Comparison of ENCODE assay signal across 14 mouse cellular contexts in the genomic region with DNA sequence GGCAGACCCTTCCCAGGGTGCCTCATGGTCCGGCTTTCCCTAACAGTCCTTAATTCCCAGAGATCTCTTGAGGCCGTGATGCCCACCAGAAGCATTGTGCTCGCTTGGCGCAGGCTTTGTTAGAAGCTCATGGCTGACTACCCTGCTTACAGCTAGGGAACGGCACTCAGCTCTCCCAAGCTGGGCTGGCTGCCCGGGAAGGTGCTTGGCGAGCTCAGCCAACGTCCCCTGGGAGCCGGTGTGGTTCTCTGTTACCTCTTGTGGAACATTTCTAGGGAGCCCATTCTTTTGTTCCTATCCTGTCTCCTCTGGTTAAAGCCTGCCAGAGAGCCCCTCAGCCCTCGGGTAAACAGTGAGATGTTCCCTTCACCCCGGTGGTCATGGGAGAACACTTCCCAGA. TPM values are rescaled to one million over a fixed set of nuclear protein-coding genes. Genes with fewer than 3 reads are reported as not detected.
DNase-seq lines count a peak whose midpoint lies in the region.
"Had no signal": no experiment of that assay in that cellular context is flagged by ENCODE, and none has a peak within 500 bp of the region (broad histone marks: within the 10 kb centered on the region; RNA-seq: fewer than 3 reads in every experiment).

No protein-coding gene starts in this region.

- DNase-seq in adrenal gland, postnatal 14 days = peak; percentile 71
- no peak for DNase-seq in adrenal gland, adult 18-20 months (ENCODE audit: low spot score in 2 of 2)
- DNase-seq in heart, adult 18-20 months = peak; percentile 22 to 28
- no peak for DNase-seq in heart, postnatal 25 days (ENCODE audit: low spot score)
- DNase-seq in layer of hippocampus, postnatal 10 days (ENCODE audit: low spot score in 2 of 2) = peak; percentile 20 to 38
- DNase-seq in layer of hippocampus, adult 9-11 months = no peak
- peak; percentile 46 for DNase-seq in 3134 (ENCODE audit: extremely low read depth, insufficient read length, low spot score)
- DNase-seq in thymus, postnatal 4 days = no peak
- DNase-seq: cerebellum, adult 11 months; gastrocnemius, postnatal 14 days; kidney, adult 2 months; lung, postnatal 4 days; spleen, adult 18-20 months; thymus, postnatal 25 days had no signal

- intact Hi-C loops in heart, postnatal 25 days (cut with DNase I) = no loop called here

RNA-seq across cellular contexts. Expression of gene Cmip, which starts 44.8 kb away (rescaled TPM):
- 94.6 and 96.2 TPM in 2 replicates for total RNA-seq in adrenal gland, postnatal 14 days (2021)
- 100 to 1,000 TPM; 115 to 162 TPM for total RNA-seq in adrenal gland, adult 18-20 months (2021)
- 10 to 100 TPM; 17.6 to 22.3 TPM for total RNA-seq in heart, adult 18-20 months (2021)
- 10 to 100 TPM; 21.3 to 24.0 TPM for total RNA-seq in heart, postnatal 25 days (2021)
- total RNA-seq in layer of hippocampus, postnatal 10 days (2021) = 100 to 1,000 TPM; 338 to 353 TPM

RNA-seq across cellular contexts. Expression of gene Gan, which starts 54.2 kb away (rescaled TPM):
- 9.1 and 10.7 TPM in 2 replicates for total RNA-seq in adrenal gland, postnatal 14 days (2021)
- total RNA-seq in adrenal gland, adult 18-20 months (2021) = 10 to 100 TPM in 1 of 2 experiments, 1 to 10 TPM in 1; 7.4 to 13.2 TPM
- 1 to 10 TPM; 4.0 to 5.3 TPM for total RNA-seq in heart, adult 18-20 months (2021)
- total RNA-seq in heart, postnatal 25 days (2021) = 1 to 10 TPM; 4.2 to 5.3 TPM
- total RNA-seq in layer of hippocampus, postnatal 10 days (2021) = 10 to 100 TPM; 22.6 to 24.7 TPM

Comparison
In these comparisons a context has a peak if more than half of its experiments do, and no peak if none do; other contexts are left out.
1. DNase-seq: peak in adrenal gland, postnatal 14 days (single experiment), heart, adult 18-20 months (2 of 2), layer of hippocampus, postnatal 10 days (2 of 2) and 3134 (single experiment); none in adrenal gland, adult 18-20 months (0 of 2), heart, postnatal 25 days (single experiment), layer of hippocampus, adult 9-11 months (single experiment) and thymus, postnatal 4 days (single experiment).